Mouse (Mus musculus): Measurements from ENCODE around the gene Gcsh. TPM values are rescaled to one million over a fixed set of nuclear protein-coding genes. Genes with fewer than 3 reads are reported as not detected.

Gene Gcsh
- 10 to 100 TPM; 51.2 to 55.1 TPM for total RNA-seq (2021)
- polyA plus RNA-seq (2012; rRNA removed) = 34.8 and 63.6 TPM in 2 replicates
- long read RNA-seq, transcript Gcsh-201 (5 exons, 1,443 nt) = major isoform, 76 of 81 reads
- long read RNA-seq, partial matches to known transcripts = 4 of 81 reads
- long read RNA-seq, other reads (novel, unspliced or antisense) = 1 of 81 reads

DNA sequence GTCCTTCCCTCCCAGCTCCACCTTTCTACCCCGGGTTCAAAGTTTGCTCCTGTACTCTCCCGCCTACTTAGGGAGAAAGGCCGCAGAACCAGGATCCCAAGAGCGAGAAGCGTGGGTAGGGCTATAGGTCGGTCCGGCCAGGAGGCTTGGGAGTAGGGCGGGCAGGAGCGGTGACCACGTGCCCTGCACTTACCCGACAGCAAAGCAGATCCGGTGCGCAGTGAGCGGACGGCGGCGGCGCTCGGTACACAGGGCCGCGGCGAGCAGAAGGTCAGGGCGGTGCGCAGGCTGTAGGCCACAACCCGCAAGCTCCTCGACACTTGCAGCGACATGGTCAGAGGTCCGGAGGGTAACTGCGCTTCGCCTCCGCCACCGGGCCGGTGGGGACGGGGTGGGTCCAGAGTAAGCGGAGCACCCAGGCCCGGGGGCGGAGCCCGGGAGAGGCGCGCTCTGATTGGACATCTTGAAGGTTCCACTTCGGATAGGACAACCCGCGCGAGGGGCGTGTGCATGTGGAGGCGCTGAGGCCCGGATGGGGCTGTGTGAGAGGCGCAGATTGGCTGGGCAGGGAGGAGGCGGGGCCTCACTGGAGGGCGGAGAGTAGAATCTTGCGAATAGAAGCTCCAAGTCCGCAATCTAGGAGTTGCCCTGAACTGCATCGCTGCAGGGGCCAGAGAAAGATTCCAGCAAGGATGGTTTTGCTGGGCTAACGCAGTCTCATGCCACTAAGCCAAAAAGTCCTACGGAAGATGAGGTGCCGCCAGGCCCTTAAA lies at the start of gene Gcsh:
Gcsh (minus strand) TSS at position 443 of the 773 bp plus-strand sequence.
- WGBS = under 1% methylated on average over 55 of the region's 56 CpGs
- intact Hi-C loops (cut with DNase I) = loop anchor here (5.0 kb wide), 1 partner anchor 71 kb away; the partner anchor contains the start of genes Cenpn and Cmc2
- DNase-seq = peak; percentile 98 to 99
- peak within 1 kb of the TSS; percentile 84 for H3K27ac ChIP-seq
- peak within 1 kb of the TSS; percentile 92 for H3K9ac ChIP-seq (ENCODE audit: low read depth, low read length)
- TF ChIP-seq EP300 (IDR thresholded peaks at IDR 0.05; ENCODE audit: insufficient read depth, low read depth, low read length) (no peak), POLR2A (IDR thresholded peaks at IDR 0.05; ENCODE audit: insufficient read depth, low read depth, low read length) (peak; percentile 74)
- no peaks in the 10 kb centered on the region for H3K36me3 ChIP-seq (ENCODE audit: control insufficient read depth, insufficient read depth, low read length)
- H3K27me3 ChIP-seq (ENCODE audit: control insufficient read depth, insufficient read depth, low read length) = no peaks in the 10 kb centered on the region
- 0 out of 2 replicates have a peak, but pooled peaks cover 1% of the 10 kb centered on the region for H3K79me2 ChIP-seq (replicated peaks; ENCODE audit: control insufficient read depth, insufficient read depth, low read length)
- H3K4me3 ChIP-seq = peak within 1 kb of the TSS; percentile 64
- H3K4me1 ChIP-seq (ENCODE audit: control insufficient read depth, insufficient read depth, low read length) = peaks cover 2% of the 10 kb centered on the region

- H3K4me3 ChIP-seq = no peak overlapping the region
- intact Hi-C loops (cut with DNase I) = no loop called here
- no peaks in the 10 kb centered on the region for H3K36me3 ChIP-seq (ENCODE audit: control insufficient read depth, insufficient read depth, low read length)
- DNase-seq = no peak
- no peaks in the 10 kb centered on the region for H3K79me2 ChIP-seq (replicated peaks; ENCODE audit: control insufficient read depth, insufficient read depth, low read length)
- no peak overlapping the region for H3K9ac ChIP-seq (ENCODE audit: low read depth, low read length)
- no peak overlapping the region for H3K27ac ChIP-seq
- no peaks in the 10 kb centered on the region for H3K27me3 ChIP-seq (ENCODE audit: control insufficient read depth, insufficient read depth, low read length)
- 71% methylated on average over 7 of the region's 7 CpGs for WGBS
- TF ChIP-seq CTCF (IDR thresholded peaks at IDR 0.05) (no peak), POLR2A (IDR thresholded peaks at IDR 0.05; ENCODE audit: insufficient read depth, low read depth, low read length) (no peak), EP300 (IDR thresholded peaks at IDR 0.05; ENCODE audit: insufficient read depth, low read depth, low read length) (no peak)
- no peaks in the 10 kb centered on the region for H3K4me1 ChIP-seq (ENCODE audit: control insufficient read depth, insufficient read depth, low read length)
Observed at GRCm38 (mm10) chr8:117039843-117040242, 46.5 kb upstream of the Gcsh start.

GRCm38 (mm10) chr8:117037374-117037935 lies 44.1 kb upstream of the Gcsh start:
- TF ChIP-seq EP300 (IDR thresholded peaks at IDR 0.05; ENCODE audit: insufficient read depth, low read depth, low read length) = no peak
- no peak for TF ChIP-seq CTCF (IDR thresholded peaks at IDR 0.05)
- TF ChIP-seq POLR2A (IDR thresholded peaks at IDR 0.05; ENCODE audit: insufficient read depth, low read depth, low read length) = no peak
- no peak overlapping the region for H3K27ac ChIP-seq
- H3K4me3 ChIP-seq = no peak overlapping the region
- intact Hi-C loops (cut with DNase I) = no loop called here
- no peaks in the 10 kb centered on the region for H3K79me2 ChIP-seq (replicated peaks; ENCODE audit: control insufficient read depth, insufficient read depth, low read length)
- H3K4me1 ChIP-seq (ENCODE audit: control insufficient read depth, insufficient read depth, low read length) = no peaks in the 10 kb centered on the region
- no peaks in the 10 kb centered on the region for H3K27me3 ChIP-seq (ENCODE audit: control insufficient read depth, insufficient read depth, low read length)
- no peak overlapping the region for H3K9ac ChIP-seq (ENCODE audit: low read depth, low read length)
- WGBS = 83% methylated on average over 7 of the region's 7 CpGs
- H3K36me3 ChIP-seq (ENCODE audit: control insufficient read depth, insufficient read depth, low read length) = no peaks in the 10 kb centered on the region
- no peak for DNase-seq

- Histone ChIP-seq H3K27me3 (ENCODE audit: control insufficient read depth, insufficient read depth, low read length) (no peaks in the 10 kb centered on the region), H3K79me2 (replicated peaks; ENCODE audit: control insufficient read depth, insufficient read depth, low read length) (no peaks in the 10 kb centered on the region), H3K4me3 (no peak overlapping the region), H3K36me3 (ENCODE audit: control insufficient read depth, insufficient read depth, low read length) (no peaks in the 10 kb centered on the region), H3K4me1 (ENCODE audit: control insufficient read depth, insufficient read depth, low read length) (no peaks in the 10 kb centered on the region), H3K27ac (no peak overlapping the region), H3K9ac (ENCODE audit: low read depth, low read length) (no peak overlapping the region)
- 34% methylated on average over 3 of the region's 3 CpGs for WGBS
- intact Hi-C loops (cut with DNase I) = no loop called here
- no peak for TF ChIP-seq POLR2A (IDR thresholded peaks at IDR 0.05; ENCODE audit: insufficient read depth, low read depth, low read length)
- no peak for TF ChIP-seq CTCF (IDR thresholded peaks at IDR 0.05)
- no peak for TF ChIP-seq EP300 (IDR thresholded peaks at IDR 0.05; ENCODE audit: insufficient read depth, low read depth, low read length)
- DNase-seq = no peak
Observed at GRCm38 (mm10) chr8:117033393-117033792, 40.1 kb upstream of the Gcsh start.

- Histone ChIP-seq H3K4me3 (no peak overlapping the region), H3K4me1 (ENCODE audit: control insufficient read depth, insufficient read depth, low read length) (no peaks in the 10 kb centered on the region), H3K79me2 (replicated peaks; ENCODE audit: control insufficient read depth, insufficient read depth, low read length) (no peaks in the 10 kb centered on the region), H3K9ac (ENCODE audit: low read depth, low read length) (no peak overlapping the region), H3K27me3 (ENCODE audit: control insufficient read depth, insufficient read depth, low read length) (no peaks in the 10 kb centered on the region), H3K27ac (no peak overlapping the region), H3K36me3 (ENCODE audit: control insufficient read depth, insufficient read depth, low read length) (no peaks in the 10 kb centered on the region)
- intact Hi-C loops (cut with DNase I) = no loop called here
- 35% methylated on average over 8 of the region's 8 CpGs for WGBS
- no peak for TF ChIP-seq POLR2A (IDR thresholded peaks at IDR 0.05; ENCODE audit: insufficient read depth, low read depth, low read length)
- DNase-seq = no peak
Observed at GRCm38 (mm10) chr8:117032609-117033008, 39.3 kb upstream of the Gcsh start.

- H3K36me3 ChIP-seq (ENCODE audit: control insufficient read depth, insufficient read depth, low read length) = no peaks in the 10 kb centered on the region
- no peak overlapping the region for H3K4me3 ChIP-seq
- WGBS = 68% methylated on average over 6 of the region's 6 CpGs
- no peak for DNase-seq
- intact Hi-C loops (cut with DNase I) = no loop called here
- H3K27me3 ChIP-seq (ENCODE audit: control insufficient read depth, insufficient read depth, low read length) = no peaks in the 10 kb centered on the region
- no peaks in the 10 kb centered on the region for H3K79me2 ChIP-seq (replicated peaks; ENCODE audit: control insufficient read depth, insufficient read depth, low read length)
- H3K9ac ChIP-seq (ENCODE audit: low read depth, low read length) = no peak overlapping the region
- no peaks in the 10 kb centered on the region for H3K4me1 ChIP-seq (ENCODE audit: control insufficient read depth, insufficient read depth, low read length)
- no peak overlapping the region for H3K27ac ChIP-seq
- TF ChIP-seq CTCF (IDR thresholded peaks at IDR 0.05) (no peak), POLR2A (IDR thresholded peaks at IDR 0.05; ENCODE audit: insufficient read depth, low read depth, low read length) (no peak), EP300 (IDR thresholded peaks at IDR 0.05; ENCODE audit: insufficient read depth, low read depth, low read length) (no peak)
Observed at GRCm38 (mm10) chr8:117031476-117031875, 38.1 kb upstream of the Gcsh start.
